Mouse (Mus musculus): ENCODE results near the gene Usp7. TPM values are rescaled to one million over a fixed set of nuclear protein-coding genes. Genes with fewer than 3 reads are reported as not detected.

Usp7 gene
- polyA plus RNA-seq, 1 experiment from 2014 or later, result 16.9 TPM

DNA sequence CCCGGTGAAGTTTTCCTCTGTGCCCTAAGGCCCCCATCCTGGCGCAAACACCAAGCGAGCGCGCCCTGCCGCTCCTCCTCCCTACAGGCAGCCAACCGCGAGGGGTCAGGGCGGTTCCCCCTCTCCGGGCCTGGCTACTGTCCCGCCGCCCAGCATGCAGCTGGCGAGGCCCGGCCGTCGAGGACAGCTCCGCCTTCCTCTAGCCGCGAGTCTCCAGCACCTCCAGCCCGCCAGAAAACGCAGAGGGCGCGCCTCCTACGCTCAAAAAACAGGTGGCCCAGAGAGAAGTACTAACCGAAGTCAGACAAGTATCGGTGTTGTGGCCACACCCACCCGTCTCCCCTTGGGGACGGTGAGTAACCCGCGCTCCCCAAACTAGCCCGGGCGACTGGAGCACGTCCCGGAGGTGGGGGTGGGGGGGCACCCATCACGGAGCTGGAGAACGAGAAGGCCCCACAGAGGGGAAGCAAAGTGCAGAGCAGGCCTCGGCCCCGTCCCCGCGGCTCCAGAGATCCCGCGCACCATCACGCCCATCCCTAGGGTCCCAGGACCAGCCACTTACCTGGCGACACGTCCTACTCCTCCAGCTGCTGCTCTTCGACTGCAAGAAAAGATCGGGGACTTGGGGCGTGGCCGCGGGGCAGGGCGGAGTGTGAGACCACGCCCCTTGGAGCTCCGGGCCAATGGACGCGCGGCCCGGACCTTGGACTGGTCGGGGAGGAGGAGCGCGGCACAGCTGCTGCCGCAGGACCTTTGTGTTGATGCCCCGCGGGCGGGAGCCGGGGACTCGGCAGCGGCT, 120.4 kb downstream of the Usp7 start, which contains the start of gene Carhsp1:
Carhsp1 (minus strand) TSS at position 605 of the 799 bp plus-strand sequence.
- peak within 1 kb of the TSS; percentile 86 for H3K4me3 ChIP-seq (ENCODE audit: low read length)
- peak within 1 kb of the TSS; percentile 94 for H3K4me2 ChIP-seq (ENCODE audit: low read depth, low read length)
- WGBS, result under 1% methylated on average over 67 of the region's 67 CpGs
- H3K27ac ChIP-seq (ENCODE audit: low read length), result peak within 1 kb of the TSS; percentile 88
- H3K9me3 ChIP-seq (replicated peaks; ENCODE audit: control insufficient read depth, low read length), result no peaks in the 10 kb centered on the region
- peak; percentile 94 for ATAC-seq (replicated peaks; ENCODE audit: extremely low read depth, insufficient read depth, low FRiP score)
- no peaks in the 10 kb centered on the region for H3K27me3 ChIP-seq (ENCODE audit: control insufficient read depth, insufficient read depth, low read length)
- H3K9ac ChIP-seq (ENCODE audit: low read length), result peak within 1 kb of the TSS; percentile 82
- peaks cover 44% of the 10 kb centered on the region for H3K4me1 ChIP-seq (ENCODE audit: control insufficient read depth, insufficient read depth, low read length)
- H3K36me3 ChIP-seq (ENCODE audit: control insufficient read depth, insufficient read depth), result no peaks in the 10 kb centered on the region

DNA sequence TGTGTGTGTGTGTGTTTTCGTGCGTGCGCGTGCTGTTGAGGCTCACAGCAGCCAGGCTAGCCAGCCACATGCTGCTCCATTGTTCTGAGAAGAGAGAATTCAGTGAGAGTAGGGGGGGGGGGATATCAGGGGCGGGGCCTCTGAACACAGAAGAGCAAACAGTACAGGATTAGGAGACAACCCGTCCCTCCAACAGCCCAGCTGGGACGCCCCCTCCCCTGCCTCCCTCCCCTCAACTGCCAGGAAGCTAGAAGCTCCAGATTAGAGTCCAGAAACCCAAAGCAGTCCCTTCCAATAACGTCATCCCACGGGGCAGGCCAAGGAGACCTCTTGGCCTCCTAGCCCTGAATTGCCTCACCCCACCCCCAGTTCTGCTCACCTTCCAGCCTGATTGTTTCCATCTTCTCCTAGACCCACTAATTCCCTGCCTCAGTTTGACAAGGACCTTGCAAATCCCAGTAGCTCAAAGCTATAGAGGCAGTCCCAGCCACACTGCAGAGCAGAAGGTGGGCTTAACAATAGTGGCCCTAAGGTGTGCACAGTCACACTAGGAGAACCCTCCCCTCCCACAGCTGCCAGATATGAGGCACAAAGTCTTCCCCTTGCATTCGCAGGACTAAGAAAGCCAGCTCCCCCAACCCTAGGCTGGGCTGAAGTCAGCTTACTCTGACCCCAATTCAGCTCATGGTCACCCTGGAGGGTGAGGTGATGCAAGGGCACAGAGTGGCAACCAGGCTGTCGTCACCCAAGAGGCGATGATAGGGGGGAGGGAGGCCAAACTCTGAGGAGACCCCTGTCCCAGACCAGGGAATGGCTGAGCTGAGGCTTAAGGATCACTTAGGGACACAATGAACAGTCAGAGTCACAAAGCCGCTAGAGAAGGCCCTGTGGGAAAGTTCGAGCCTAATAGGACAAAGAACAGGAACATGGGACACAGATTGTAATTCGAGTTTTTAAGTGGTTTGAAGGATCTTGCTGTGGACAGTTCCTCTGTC, 121.8 kb downstream of the Usp7 start:
- Histone ChIP-seq H3K9me3 (replicated peaks; ENCODE audit: control insufficient read depth, low read length) (no peaks in the 10 kb centered on the region), H3K4me2 (ENCODE audit: low read depth, low read length) (peak overlapping the region; percentile 94), H3K4me1 (ENCODE audit: control insufficient read depth, insufficient read depth, low read length) (peaks cover 56% of the 10 kb centered on the region), H3K27me3 (ENCODE audit: control insufficient read depth, insufficient read depth, low read length) (no peaks in the 10 kb centered on the region), H3K36me3 (ENCODE audit: control insufficient read depth, insufficient read depth) (no peaks in the 10 kb centered on the region), H3K27ac (ENCODE audit: low read length) (peak overlapping the region; percentile 88), H3K4me3 (ENCODE audit: low read length) (peak overlapping the region; percentile 86), H3K9ac (ENCODE audit: low read length) (peak overlapping the region; percentile 82)
- no peak for ATAC-seq (replicated peaks; ENCODE audit: extremely low read depth, insufficient read depth, low FRiP score)
- WGBS, result 11% methylated on average over 14 of the region's 15 CpGs

DNA sequence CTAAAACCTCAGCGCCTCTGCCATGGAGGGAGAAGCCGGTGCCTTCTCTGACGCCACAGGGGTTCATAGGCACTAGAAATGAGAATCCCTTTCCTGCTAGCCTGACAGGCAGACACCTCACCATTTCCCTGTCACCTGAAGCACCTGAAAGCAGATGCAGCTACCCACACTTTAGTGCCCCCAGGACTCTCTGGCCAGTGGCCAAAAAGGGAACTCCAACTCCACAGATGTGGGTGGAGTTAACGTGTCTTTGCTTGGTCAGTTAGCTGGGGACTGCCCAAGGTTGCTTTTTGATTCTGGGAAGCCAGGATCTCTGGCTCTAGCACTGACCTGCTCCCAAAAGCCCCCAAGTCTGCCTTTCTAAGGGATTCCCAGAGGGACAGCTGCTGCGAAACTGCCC, 122.7 kb downstream of the Usp7 start:
- peaks cover 56% of the 10 kb centered on the region for H3K4me1 ChIP-seq (ENCODE audit: control insufficient read depth, insufficient read depth, low read length)
- H3K27me3 ChIP-seq (ENCODE audit: control insufficient read depth, insufficient read depth, low read length), result no peaks in the 10 kb centered on the region
- peak overlapping the region; percentile 7; the same call in 1 of the 2 replicates for H3K4me3 ChIP-seq (ENCODE audit: low read length)
- peak overlapping the region; percentile 94 for H3K4me2 ChIP-seq (ENCODE audit: low read depth, low read length)
- H3K9ac ChIP-seq (ENCODE audit: low read length), result peak overlapping the region; percentile 34
- no peak for ATAC-seq (replicated peaks; ENCODE audit: extremely low read depth, insufficient read depth, low FRiP score)
- WGBS, result 66% methylated on average over 5 of the region's 5 CpGs
- no peaks in the 10 kb centered on the region for H3K9me3 ChIP-seq (replicated peaks; ENCODE audit: control insufficient read depth, low read length)
- H3K27ac ChIP-seq (ENCODE audit: low read length), result peak overlapping the region; percentile 34; the same call in 1 of the 2 replicates
- H3K36me3 ChIP-seq (ENCODE audit: control insufficient read depth, insufficient read depth), result no peaks in the 10 kb centered on the region

DNA sequence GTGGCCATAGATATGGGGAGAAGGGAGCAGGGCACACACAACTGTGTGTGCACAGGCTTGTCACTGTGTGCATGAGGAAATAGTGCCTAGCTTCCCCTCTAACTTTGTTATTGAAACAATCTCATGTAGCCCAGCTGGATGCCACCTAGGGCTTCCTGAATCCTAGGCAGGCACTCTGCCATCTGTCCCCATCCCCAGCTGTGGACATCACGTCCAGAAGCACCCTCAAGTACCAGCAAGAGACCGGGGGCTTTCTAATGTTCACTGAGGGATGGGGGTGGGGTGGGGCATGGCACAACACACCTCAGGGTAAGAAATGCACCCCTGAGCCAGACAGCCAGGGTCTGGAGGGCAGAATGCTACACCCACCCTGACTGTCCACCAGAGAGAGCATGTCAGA, 123.7 kb downstream of the Usp7 start:
- 0 out of 2 replicates have a peak overlapping the region, but pooled peaks have one; percentile 2 for H3K4me2 ChIP-seq (ENCODE audit: low read depth, low read length)
- WGBS, result 61% methylated on average over 2 of the region's 2 CpGs

DNA sequence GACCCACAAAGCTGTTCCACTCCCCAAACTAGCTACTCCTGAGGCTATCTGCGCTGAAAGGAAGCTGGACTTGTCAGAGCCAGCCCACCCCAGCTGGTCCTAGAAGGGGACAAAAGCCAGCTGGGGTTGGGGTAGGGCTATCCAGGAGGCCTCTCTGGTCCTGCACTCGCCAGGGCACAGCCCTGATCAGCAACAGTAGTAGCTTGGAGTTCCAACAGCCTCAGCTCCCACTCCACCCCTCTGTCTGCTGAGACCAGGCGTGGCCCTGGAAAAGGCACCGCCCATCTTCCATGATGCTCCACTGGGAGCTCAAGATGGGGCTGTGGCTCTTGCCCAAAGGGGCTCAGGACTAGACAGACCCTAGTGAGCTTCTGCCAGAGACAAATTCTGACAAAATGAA, 124.3 kb downstream of the Usp7 start:
- Histone ChIP-seq H3K4me3 (ENCODE audit: low read length) (no peak overlapping the region), H3K27ac (ENCODE audit: low read length) (peak overlapping the region; percentile 47), H3K4me1 (ENCODE audit: control insufficient read depth, insufficient read depth, low read length) (peaks cover 56% of the 10 kb centered on the region), H3K4me2 (ENCODE audit: low read depth, low read length) (0 out of 2 replicates have a peak overlapping the region, but pooled peaks have one; percentile 6), H3K36me3 (ENCODE audit: control insufficient read depth, insufficient read depth) (0 out of 2 replicates have a peak, but pooled peaks cover 2% of the 10 kb centered on the region), H3K9ac (ENCODE audit: low read length) (no peak overlapping the region; the same call in 1 of the 2 replicates), H3K9me3 (replicated peaks; ENCODE audit: control insufficient read depth, low read length) (no peaks in the 10 kb centered on the region), H3K27me3 (ENCODE audit: control insufficient read depth, insufficient read depth, low read length) (no peaks in the 10 kb centered on the region)
- WGBS, result 66% methylated on average over 4 of the region's 4 CpGs
- no peak for ATAC-seq (replicated peaks; ENCODE audit: extremely low read depth, insufficient read depth, low FRiP score)

More for the DNA sequence above, 123.7 kb downstream of the Usp7 start:
- H3K9ac ChIP-seq (ENCODE audit: low read length), result peak overlapping the region; percentile 28
- H3K4me1 ChIP-seq (ENCODE audit: control insufficient read depth, insufficient read depth, low read length), result peaks cover 56% of the 10 kb centered on the region
- H3K4me3 ChIP-seq (ENCODE audit: low read length), result no peak overlapping the region
- H3K36me3 ChIP-seq (ENCODE audit: control insufficient read depth, insufficient read depth), result 0 out of 2 replicates have a peak, but pooled peaks cover 2% of the 10 kb centered on the region
- H3K27ac ChIP-seq (ENCODE audit: low read length), result peak overlapping the region; percentile 24
- ATAC-seq (replicated peaks; ENCODE audit: extremely low read depth, insufficient read depth, low FRiP score), result no peak
- H3K27me3 ChIP-seq (ENCODE audit: control insufficient read depth, insufficient read depth, low read length), result no peaks in the 10 kb centered on the region
- no peaks in the 10 kb centered on the region for H3K9me3 ChIP-seq (replicated peaks; ENCODE audit: control insufficient read depth, low read length)

DNA sequence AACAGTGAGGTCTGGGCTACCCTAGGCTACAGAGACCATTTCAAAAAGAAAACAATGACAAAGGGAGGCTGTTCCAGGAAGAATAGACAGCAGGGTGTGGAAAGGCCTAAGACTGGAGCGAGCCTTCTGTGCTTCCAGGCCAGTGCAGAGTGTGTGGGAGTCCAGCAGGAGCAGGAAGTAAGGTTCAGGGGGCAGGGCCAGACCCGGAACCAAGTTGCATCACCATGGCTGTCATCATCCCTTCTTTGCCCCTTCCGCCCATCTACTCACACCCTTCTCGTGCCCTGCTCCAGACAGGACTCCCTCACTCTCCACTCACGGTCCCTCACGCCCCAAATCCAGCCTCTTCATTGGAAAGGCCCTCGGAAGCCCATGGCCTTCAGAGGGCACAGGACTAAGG, 124.8 kb downstream of the Usp7 start:
- H3K36me3 ChIP-seq (ENCODE audit: control insufficient read depth, insufficient read depth), result 0 out of 2 replicates have a peak, but pooled peaks cover 2% of the 10 kb centered on the region
- 0 out of 2 replicates have a peak overlapping the region, but pooled peaks have one; percentile 6 for H3K4me2 ChIP-seq (ENCODE audit: low read depth, low read length)
- H3K27ac ChIP-seq (ENCODE audit: low read length), result peak overlapping the region; percentile 47
- 48% methylated on average over 7 of the region's 7 CpGs for WGBS
- no peak overlapping the region for H3K9ac ChIP-seq (ENCODE audit: low read length)
- no peak overlapping the region for H3K4me3 ChIP-seq (ENCODE audit: low read length)
- H3K9me3 ChIP-seq (replicated peaks; ENCODE audit: control insufficient read depth, low read length), result no peaks in the 10 kb centered on the region
- H3K4me1 ChIP-seq (ENCODE audit: control insufficient read depth, insufficient read depth, low read length), result peaks cover 56% of the 10 kb centered on the region
- no peaks in the 10 kb centered on the region for H3K27me3 ChIP-seq (ENCODE audit: control insufficient read depth, insufficient read depth, low read length)
- no peak for ATAC-seq (replicated peaks; ENCODE audit: extremely low read depth, insufficient read depth, low FRiP score)

DNA sequence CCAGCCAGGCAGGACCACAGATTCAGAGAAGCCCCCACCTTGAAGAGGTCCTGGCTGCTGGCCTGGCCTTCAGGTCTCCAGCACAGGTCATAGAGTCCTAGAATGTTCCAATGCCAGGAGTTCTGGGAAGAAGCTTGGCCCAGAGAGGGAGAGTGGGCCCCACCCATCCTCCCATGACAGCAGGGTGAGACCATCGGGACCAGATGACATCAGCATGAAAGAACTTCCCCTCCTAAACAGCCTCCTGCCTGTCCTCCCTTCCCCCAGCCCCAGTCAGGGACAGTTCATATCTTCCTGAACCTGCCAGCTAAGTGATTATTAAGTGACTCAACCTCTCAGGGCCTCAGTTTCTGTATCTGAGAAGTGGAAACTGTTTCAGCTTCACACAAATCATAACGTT, 125.7 kb downstream of the Usp7 start:
- no peaks in the 10 kb centered on the region for H3K9me3 ChIP-seq (replicated peaks; ENCODE audit: control insufficient read depth, low read length)
- H3K27me3 ChIP-seq (ENCODE audit: control insufficient read depth, insufficient read depth, low read length), result no peaks in the 10 kb centered on the region
- no peak overlapping the region for H3K4me3 ChIP-seq (ENCODE audit: low read length)
- peaks cover 56% of the 10 kb centered on the region for H3K4me1 ChIP-seq (ENCODE audit: control insufficient read depth, insufficient read depth, low read length)
- no peak overlapping the region for H3K4me2 ChIP-seq (ENCODE audit: low read depth, low read length)
- H3K9ac ChIP-seq (ENCODE audit: low read length), result peak overlapping the region; percentile 22; the same call in 1 of the 2 replicates
- ATAC-seq (replicated peaks; ENCODE audit: extremely low read depth, insufficient read depth, low FRiP score), result peak; percentile 38
- 12% methylated on average over 2 of the region's 2 CpGs for WGBS
- H3K36me3 ChIP-seq (ENCODE audit: control insufficient read depth, insufficient read depth), result 0 out of 2 replicates have a peak, but pooled peaks cover 2% of the 10 kb centered on the region
- peak overlapping the region; percentile 58 for H3K27ac ChIP-seq (ENCODE audit: low read length)

DNA sequence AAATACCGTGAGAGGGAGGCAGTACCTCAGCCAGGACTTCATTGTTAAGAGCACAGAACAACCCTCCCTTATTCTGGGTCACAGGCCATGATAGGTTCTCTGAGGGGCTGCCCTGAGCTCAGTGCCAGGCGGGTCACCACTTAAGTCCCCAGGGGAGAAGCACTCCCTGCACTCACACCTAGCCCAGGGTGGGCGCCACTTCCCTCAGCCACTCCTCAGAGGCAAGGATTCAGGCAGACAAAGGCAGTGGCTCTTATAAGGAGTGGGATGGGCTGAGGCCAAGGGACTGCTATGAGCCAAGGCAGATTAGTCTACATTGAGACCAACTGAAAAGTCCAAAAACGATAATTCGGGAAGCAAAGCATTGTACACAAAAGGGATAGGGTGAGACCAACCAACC, 126.7 kb downstream of the Usp7 start:
- no peak overlapping the region for H3K4me2 ChIP-seq (ENCODE audit: low read depth, low read length)
- H3K36me3 ChIP-seq (ENCODE audit: control insufficient read depth, insufficient read depth), result peaks cover 6% of the 10 kb centered on the region
- WGBS, result 86% methylated on average over 5 of the region's 5 CpGs
- H3K27me3 ChIP-seq (ENCODE audit: control insufficient read depth, insufficient read depth, low read length), result no peaks in the 10 kb centered on the region
- no peak for ATAC-seq (replicated peaks; ENCODE audit: extremely low read depth, insufficient read depth, low FRiP score)
- H3K9me3 ChIP-seq (replicated peaks; ENCODE audit: control insufficient read depth, low read length), result no peaks in the 10 kb centered on the region
- H3K27ac ChIP-seq (ENCODE audit: low read length), result no peak overlapping the region
- peaks cover 47% of the 10 kb centered on the region for H3K4me1 ChIP-seq (ENCODE audit: control insufficient read depth, insufficient read depth, low read length)
- H3K9ac ChIP-seq (ENCODE audit: low read length), result no peak overlapping the region
- H3K4me3 ChIP-seq (ENCODE audit: low read length), result no peak overlapping the region
